Mouse (Mus musculus): Measurements from ENCODE around the gene Pltp.

The Pltp gene

GRCm38 (mm10) chr2:164857101-164857821 lies at the start of gene Pltp:
TSS of gene Pltp (minus strand) at chr2:164857711.
- no peak for DNase-seq (ENCODE audit: low spot score in 2 of 2)

GRCm38 (mm10) chr2:164906071-164906470 lies 48.6 kb upstream of the Pltp start:
- DNase-seq (ENCODE audit: low spot score in 2 of 2) = no peak

GRCm38 (mm10) chr2:164903496-164903895 lies 46.0 kb upstream of the Pltp start:
- no peak for DNase-seq (ENCODE audit: low spot score in 2 of 2)

- DNase-seq (ENCODE audit: low spot score in 2 of 2) = no peak
Observed at GRCm38 (mm10) chr2:164901380-164901779, 43.9 kb upstream of the Pltp start.

- no peak for DNase-seq (ENCODE audit: low spot score in 2 of 2)
Observed at GRCm38 (mm10) chr2:164899723-164900459, 42.4 kb upstream of the Pltp start.

- no peak for DNase-seq (ENCODE audit: low spot score in 2 of 2)
Observed at GRCm38 (mm10) chr2:164899034-164899433, 41.5 kb upstream of the Pltp start.

GRCm38 (mm10) chr2:164898008-164898407 lies 40.5 kb upstream of the Pltp start:
- DNase-seq (ENCODE audit: low spot score in 2 of 2) = no peak

- no peak for DNase-seq (ENCODE audit: low spot score in 2 of 2)
Observed at GRCm38 (mm10) chr2:164895885-164896284, 38.4 kb upstream of the Pltp start.

GRCm38 (mm10) chr2:164894644-164895043 lies 37.1 kb upstream of the Pltp start:
- no peak for DNase-seq (ENCODE audit: low spot score in 2 of 2)

GRCm38 (mm10) chr2:164894048-164894447 lies 36.5 kb upstream of the Pltp start:
- DNase-seq (ENCODE audit: low spot score in 2 of 2) = no peak

GRCm38 (mm10) chr2:164892696-164893216 lies 35.2 kb upstream of the Pltp start:
- no peak for DNase-seq (ENCODE audit: low spot score in 2 of 2)

GRCm38 (mm10) chr2:164891908-164892695 lies 34.6 kb upstream of the Pltp start:
- no peak for DNase-seq (ENCODE audit: low spot score in 2 of 2)

- DNase-seq (ENCODE audit: low spot score in 2 of 2) = no peak
Observed at GRCm38 (mm10) chr2:164891056-164891834, 33.7 kb upstream of the Pltp start.

GRCm38 (mm10) chr2:164890411-164891049 lies 33.0 kb upstream of the Pltp start:
- DNase-seq (ENCODE audit: low spot score in 2 of 2) = no peak

- no peak for DNase-seq (ENCODE audit: low spot score in 2 of 2)
Observed at GRCm38 (mm10) chr2:164889960-164890359, 32.4 kb upstream of the Pltp start.

GRCm38 (mm10) chr2:164888996-164889395 lies 31.5 kb upstream of the Pltp start:
- no peak for DNase-seq (ENCODE audit: low spot score in 2 of 2)

GRCm38 (mm10) chr2:164886617-164887016 lies 29.1 kb upstream of the Pltp start:
- no peak for DNase-seq (ENCODE audit: low spot score in 2 of 2)

GRCm38 (mm10) chr2:164885788-164886187 lies 28.3 kb upstream of the Pltp start:
- no peak for DNase-seq (ENCODE audit: low spot score in 2 of 2)

- DNase-seq (ENCODE audit: low spot score in 2 of 2) = no peak
Observed at GRCm38 (mm10) chr2:164882619-164883018, 25.1 kb upstream of the Pltp start.

- DNase-seq (ENCODE audit: low spot score in 2 of 2) = peak; percentile 96 to 98
Observed at GRCm38 (mm10) chr2:164879568-164880277, 22.2 kb upstream of the Pltp start.

All from spleen, postnatal 4 days (tissue).